Mouse (Mus musculus) cortical plate, adult 2 months (tissue): ENCODE measurements at regions not wholly inside any gene's neighbourhood (a gene's known extent, or its start where the extent isn't known, plus 50 kb on each side); places are given as distances from the start of the nearest gene placed in this dataset.

Experiments
- H3K27ac ChIP-seq: fragments of 200-500 bp; 2 replicates; pipeline ENCODE4 v1.5.1; 2012; ENCODE audit warnings: low read length, control low read depth, inconsistent platforms; ENCODE audit not compliant: insufficient read depth
- H3K4me1 ChIP-seq: fragments of 200-500 bp; 2 replicates; pipeline ENCODE4 v1.6.1; 2011; ENCODE audit warnings: low read length; ENCODE audit not compliant: control insufficient read depth, insufficient read depth
- H3K4me3 ChIP-seq: fragments of 200-500 bp; 2 replicates; pipeline ENCODE4 v1.5.1; 2011; ENCODE audit warnings: mild to moderate bottlenecking, low read length, control low read depth; ENCODE audit not compliant: insufficient read depth
- CTCF ChIP-seq: fragments of 200-500 bp; IDR thresholded peaks from 2 replicates; pipeline ENCODE4 v1.5.1; 2011; ENCODE audit warnings: mild to moderate bottlenecking, control low read depth, low read length; ENCODE audit not compliant: insufficient read depth; ENCODE audit errors: extremely low read depth
- POLR2A ChIP-seq: fragments of 200-500 bp; IDR thresholded peaks from 2 replicates; pipeline ENCODE4 v1.6.1; 2011; ENCODE audit warnings: mild to moderate bottlenecking, low read length, control low read depth; ENCODE audit not compliant: insufficient read depth; ENCODE audit errors: extremely low read depth

GRCm38 (mm10) chr13:31681571-31681970, 56.0 kb downstream of the Foxf2 start:
- H3K4me3 ChIP-seq, result no peak overlapping the region

GRCm38 (mm10) chr13:31683311-31683710, 57.7 kb downstream of the Foxf2 start:
- Histone ChIP-seq H3K27ac (no peak overlapping the region), H3K4me3 (no peak overlapping the region), H3K4me1 (no peaks in the 10 kb centered on the region)
- TF ChIP-seq POLR2A (no peak), CTCF (no peak)

More at GRCm38 (mm10) chr13:31681571-31681970, 56.0 kb downstream of the Foxf2 start:
- no peak overlapping the region for H3K27ac ChIP-seq
- TF ChIP-seq POLR2A (no peak), CTCF (no peak)
- no peaks in the 10 kb centered on the region for H3K4me1 ChIP-seq

GRCm38 (mm10) chr13:31688531-31688930, 62.9 kb downstream of the Foxf2 start:
- no peak overlapping the region for H3K4me3 ChIP-seq
- H3K4me1 ChIP-seq, result no peaks in the 10 kb centered on the region
- no peak overlapping the region for H3K27ac ChIP-seq
- TF ChIP-seq CTCF (no peak), POLR2A (no peak)

GRCm38 (mm10) chr13:31689317-31689716, 63.7 kb downstream of the Foxf2 start:
- TF ChIP-seq POLR2A (no peak), CTCF (peak; percentile 37; the same call in 1 of the 2 replicates)
- Histone ChIP-seq H3K4me1 (no peaks in the 10 kb centered on the region), H3K27ac (no peak overlapping the region), H3K4me3 (no peak overlapping the region)

GRCm38 (mm10) chr13:31695725-31696124, 70.1 kb downstream of the Foxf2 start:
- H3K27ac ChIP-seq, result no peak overlapping the region
- TF ChIP-seq POLR2A (no peak), CTCF (no peak)
- no peaks in the 10 kb centered on the region for H3K4me1 ChIP-seq
- no peak overlapping the region for H3K4me3 ChIP-seq

- Histone ChIP-seq H3K4me3 (no peak overlapping the region), H3K27ac (no peak overlapping the region), H3K4me1 (no peaks in the 10 kb centered on the region)
- TF ChIP-seq POLR2A (no peak), CTCF (no peak)
These were observed 78.6 kb downstream of the Foxf2 start for GRCm38 (mm10) chr13:31704199-31704598.

- H3K4me1 ChIP-seq, result no peaks in the 10 kb centered on the region
- TF ChIP-seq POLR2A (no peak), CTCF (0 out of 2 replicates have a peak, but pooled peaks have one; percentile 7)
- no peak overlapping the region for H3K27ac ChIP-seq
- no peak overlapping the region for H3K4me3 ChIP-seq
These were observed 79.8 kb downstream of the Foxf2 start for GRCm38 (mm10) chr13:31705406-31705805.

GRCm38 (mm10) chr13:31710681-31711080, 85.1 kb downstream of the Foxf2 start:
- Histone ChIP-seq H3K4me1 (no peaks in the 10 kb centered on the region), H3K4me3 (no peak overlapping the region), H3K27ac (no peak overlapping the region)
- TF ChIP-seq CTCF, result no peak
- no peak for TF ChIP-seq POLR2A

GRCm38 (mm10) chr13:31715683-31716082, 90.1 kb downstream of the Foxf2 start:
- no peak for TF ChIP-seq POLR2A
- no peak for TF ChIP-seq CTCF

GRCm38 (mm10) chr13:31716771-31717170, 89.7 kb upstream of the Foxc1 start:
- H3K27ac ChIP-seq, result no peak overlapping the region
- TF ChIP-seq CTCF, result no peak
- TF ChIP-seq POLR2A, result no peak
- H3K4me1 ChIP-seq, result no peaks in the 10 kb centered on the region
- no peak overlapping the region for H3K4me3 ChIP-seq

More at GRCm38 (mm10) chr13:31715683-31716082, 90.1 kb downstream of the Foxf2 start:
- H3K4me1 ChIP-seq, result no peaks in the 10 kb centered on the region
- no peak overlapping the region for H3K4me3 ChIP-seq
- no peak overlapping the region for H3K27ac ChIP-seq

GRCm38 (mm10) chr13:31720731-31721130, 85.7 kb upstream of the Foxc1 start:
- TF ChIP-seq POLR2A, result no peak
- no peak for TF ChIP-seq CTCF
- Histone ChIP-seq H3K27ac (no peak overlapping the region), H3K4me3 (no peak overlapping the region), H3K4me1 (no peaks in the 10 kb centered on the region)
